Mouse (Mus musculus): ENCODE data around the gene Elavl3.

The Elavl3 gene

GRCm38 (mm10) chr9:22064341-22064740 lies 12.5 kb upstream of the Elavl3 start:
- in situ Hi-C loops (cut with MboI; ENCODE audit: unreplicated experiment in 2 of 2): loop anchor here (5.0 to 10.0 kb wide), 2 partner anchors 340 to 343 kb away; no protein-coding TSS in a partner anchor

- in situ Hi-C loops (cut with MboI; ENCODE audit: unreplicated experiment in 2 of 2): loop anchor here (5.0 to 10.0 kb wide), 2 partner anchors 343 to 346 kb away; no protein-coding TSS in a partner anchor
Measured at GRCm38 (mm10) chr9:22061339-22061738, 9.5 kb upstream of the Elavl3 start.

GRCm38 (mm10) chr9:22058011-22058424 lies 6.2 kb upstream of the Elavl3 start:
- in situ Hi-C loops (cut with MboI; ENCODE audit: unreplicated experiment in 2 of 2): loop anchor here (5.0 to 10.0 kb wide), 2 partner anchors 81 to 223 kb away; partner anchors contain the start of gene Angptl8 (in 1 of the 2)

GRCm38 (mm10) chr9:22057031-22057517 lies 5.3 kb upstream of the Elavl3 start:
- in situ Hi-C loops (cut with MboI; ENCODE audit: unreplicated experiment in 2 of 2): loop anchor here (5.0 to 10.0 kb wide), 2 partner anchors 80 to 222 kb away; partner anchors contain the start of gene Angptl8 (in 1 of the 2)

GRCm38 (mm10) chr9:22056303-22056910 lies 4.6 kb upstream of the Elavl3 start:
- in situ Hi-C loops (cut with MboI; ENCODE audit: unreplicated experiment in 2 of 2): loop anchor here (5.0 to 10.0 kb wide), 2 partner anchors 79 to 222 kb away; partner anchors contain the start of gene Angptl8 (in 1 of the 2)

- in situ Hi-C loops (cut with MboI; ENCODE audit: unreplicated experiment in 2 of 2): loop anchor here (5.0 to 10.0 kb wide), 2 partner anchors 78 to 221 kb away; partner anchors contain the start of gene Angptl8 (in 1 of the 2)
Measured at GRCm38 (mm10) chr9:22055713-22056112, 3.9 kb upstream of the Elavl3 start.

GRCm38 (mm10) chr9:22054411-22055076 lies 2.7 kb upstream of the Elavl3 start:
- in situ Hi-C loops (cut with MboI; ENCODE audit: unreplicated experiment in 2 of 2): loop anchor here (5.0 to 10.0 kb wide), 2 partner anchors 77 to 220 kb away; partner anchors contain the start of gene Angptl8 (in 1 of the 2)

GRCm38 (mm10) chr9:22053657-22054056 lies 1.8 kb upstream of the Elavl3 start:
- in situ Hi-C loops (cut with MboI; ENCODE audit: unreplicated experiment in 2 of 2): loop anchor here in 1 of 2 experiments (10.0 kb wide), 1 partner anchor 219 kb away; the partner anchor contains the start of gene Angptl8

- in situ Hi-C loops (cut with MboI; ENCODE audit: unreplicated experiment in 2 of 2): loop anchor here in 1 of 2 experiments (10.0 kb wide), 1 partner anchor 217 kb away; the partner anchor contains the start of gene Angptl8
Measured at GRCm38 (mm10) chr9:22051161-22051957, 464 bp downstream of the Elavl3 start.

GRCm38 (mm10) chr9:22050351-22050889 lies 1.4 kb downstream of the Elavl3 start:
- in situ Hi-C loops (cut with MboI; ENCODE audit: unreplicated experiment in 2 of 2): loop anchor here in 1 of 2 experiments (10.0 kb wide), 1 partner anchor 216 kb away; the partner anchor contains the start of gene Angptl8

- in situ Hi-C loops (cut with MboI; ENCODE audit: unreplicated experiment in 2 of 2): loop anchor here (10.0 kb wide), 1 partner anchor 215 kb away; the partner anchor contains the start of gene Angptl8 (in 2 of the 2)
Measured at GRCm38 (mm10) chr9:22049721-22050270, 2.0 kb downstream of the Elavl3 start.

GRCm38 (mm10) chr9:22049315-22049714 lies 2.5 kb downstream of the Elavl3 start:
- in situ Hi-C loops (cut with MboI; ENCODE audit: unreplicated experiment in 2 of 2): loop anchor here in 1 of 2 experiments (10.0 kb wide), 1 partner anchor 215 kb away; the partner anchor contains the start of gene Angptl8

GRCm38 (mm10) chr9:22047329-22047728 lies 4.5 kb downstream of the Elavl3 start:
- in situ Hi-C loops (cut with MboI; ENCODE audit: unreplicated experiment in 2 of 2): loop anchor here in 1 of 2 experiments (10.0 kb wide), 1 partner anchor 213 kb away; the partner anchor contains the start of gene Angptl8

GRCm38 (mm10) chr9:22041832-22042231 lies 10.0 kb downstream of the Elavl3 start:
- in situ Hi-C loops (cut with MboI; ENCODE audit: unreplicated experiment in 2 of 2): loop anchor here in 1 of 2 experiments (10.0 kb wide), 1 partner anchor 207 kb away; the partner anchor contains the start of gene Angptl8

GRCm38 (mm10) chr9:22037826-22038225 lies 14.0 kb downstream of the Elavl3 start:
- in situ Hi-C loops (cut with MboI; ENCODE audit: unreplicated experiment in 2 of 2): no loop called here

GRCm38 (mm10) chr9:22035300-22036044 lies 16.4 kb downstream of the Elavl3 start:
- in situ Hi-C loops (cut with MboI; ENCODE audit: unreplicated experiment in 2 of 2): no loop called here

- in situ Hi-C loops (cut with MboI; ENCODE audit: unreplicated experiment in 2 of 2): no loop called here
Measured at GRCm38 (mm10) chr9:22030386-22030785, 21.4 kb downstream of the Elavl3 start.

- in situ Hi-C loops (cut with MboI; ENCODE audit: unreplicated experiment in 2 of 2): no loop called here
Measured at GRCm38 (mm10) chr9:22028467-22028866, 23.4 kb downstream of the Elavl3 start.

Data from v-Abl transformed pro-B cells (cell line).